Mouse (Mus musculus) MN1 (cell line): ENCODE results near the gene Cit.
A peak's percentile ranks its signal among the peaks of the same experiment; 100 is the strongest.

Source experiments
- DNase-seq: peaks from one replicate; pipeline ENCODE4 v3.0.0-alpha.2; 2016; ENCODE audit warnings: low spot score

Cit gene

DNA sequence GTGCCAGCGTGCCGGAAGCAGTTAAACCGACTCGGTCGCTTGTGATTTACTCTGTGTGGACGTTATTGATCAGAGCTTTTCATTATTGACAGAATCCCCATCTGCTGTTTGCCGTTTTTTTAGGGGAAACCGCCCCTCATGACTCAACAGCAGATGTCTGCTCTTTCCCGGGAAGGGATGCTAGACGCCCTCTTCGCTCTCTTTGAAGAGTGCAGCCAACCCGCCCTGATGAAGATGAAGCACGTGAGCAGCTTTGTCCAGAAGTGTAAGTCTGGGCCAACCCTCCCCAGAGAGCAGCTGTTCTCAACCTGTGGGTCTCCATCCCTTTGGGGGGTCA lies 5.9 kb downstream of the Cit start:
- DNase-seq = no peak

DNA sequence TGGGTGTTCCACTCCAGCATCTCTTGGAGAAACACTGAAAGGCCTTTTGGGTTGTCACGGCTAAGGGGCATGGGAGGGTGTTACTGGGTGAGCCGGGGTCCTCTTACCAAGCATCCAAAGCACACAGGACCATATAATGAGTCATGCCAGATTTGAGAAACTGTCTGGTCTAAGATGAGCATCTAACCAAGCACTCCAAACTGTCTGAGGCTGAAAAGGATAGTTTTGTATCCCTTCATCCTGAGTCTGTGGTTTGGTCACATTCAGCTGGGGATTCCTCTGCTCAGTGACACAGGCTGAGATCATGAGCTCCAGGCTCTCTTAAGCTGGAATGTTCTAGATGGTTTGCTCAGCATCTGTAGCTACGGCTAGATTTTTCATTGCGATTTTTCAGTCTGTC lies 7.4 kb downstream of the Cit start:
- DNase-seq = no peak

DNA sequence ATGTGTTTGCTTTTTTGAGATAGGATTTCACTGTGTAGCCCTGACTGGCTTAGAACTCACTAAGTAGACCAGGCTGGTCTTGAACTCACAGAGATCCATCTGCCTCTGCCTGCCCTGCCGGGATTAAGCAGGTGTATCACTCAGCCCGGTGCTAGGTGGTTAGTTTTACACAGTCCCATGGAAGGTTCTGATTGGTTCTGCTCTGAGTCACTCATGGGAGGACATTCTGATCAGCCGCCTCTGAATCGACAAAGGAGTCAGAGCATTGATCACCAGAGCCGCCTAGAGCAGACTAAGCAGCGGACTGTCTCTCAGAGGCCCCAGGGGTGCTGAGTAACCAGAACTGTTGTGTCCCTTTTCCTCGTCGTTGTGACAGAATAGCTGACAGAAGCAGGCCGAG lies 8.6 kb downstream of the Cit start:
- DNase-seq = no peak

DNA sequence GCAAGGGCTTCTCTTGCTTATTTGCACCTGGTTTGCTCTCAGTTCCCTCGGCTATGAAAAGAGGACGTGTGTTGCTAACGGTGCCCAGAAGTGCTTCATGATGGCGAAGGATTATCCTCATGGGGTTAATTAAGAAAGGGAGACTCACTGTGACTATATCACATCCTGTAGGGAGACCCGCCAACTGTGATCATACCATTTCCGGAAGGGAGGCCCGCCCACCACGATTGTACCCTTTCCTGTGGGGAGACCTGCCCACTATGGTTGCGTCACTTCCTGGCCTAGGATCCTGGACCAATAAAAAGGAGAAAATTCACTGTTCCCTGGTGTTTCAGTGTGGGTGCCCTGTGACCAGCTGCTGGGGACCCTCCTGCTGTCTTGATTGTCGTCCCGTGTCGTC lies 9.3 kb downstream of the Cit start:
- DNase-seq = no peak

DNA sequence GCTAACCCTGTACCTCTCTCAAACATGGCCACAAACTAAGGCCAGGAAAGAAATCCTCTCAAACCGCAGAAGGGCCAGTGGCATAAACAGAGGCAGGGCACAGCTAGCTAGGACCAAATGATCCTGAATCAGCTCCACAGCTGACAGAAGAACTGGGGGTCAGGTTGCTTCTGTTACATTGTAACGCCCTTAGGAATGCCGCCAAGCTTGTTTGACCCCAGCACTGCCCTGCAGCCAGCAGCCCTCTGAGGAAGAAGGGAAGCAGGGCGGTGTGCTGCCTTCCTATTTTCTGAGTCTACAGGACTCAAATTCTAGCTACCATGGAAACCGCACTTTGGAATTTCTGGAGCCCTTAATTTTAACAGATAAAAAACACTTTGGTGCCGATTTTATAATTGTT lies 13.6 kb downstream of the Cit start:
- no peak for DNase-seq

DNA sequence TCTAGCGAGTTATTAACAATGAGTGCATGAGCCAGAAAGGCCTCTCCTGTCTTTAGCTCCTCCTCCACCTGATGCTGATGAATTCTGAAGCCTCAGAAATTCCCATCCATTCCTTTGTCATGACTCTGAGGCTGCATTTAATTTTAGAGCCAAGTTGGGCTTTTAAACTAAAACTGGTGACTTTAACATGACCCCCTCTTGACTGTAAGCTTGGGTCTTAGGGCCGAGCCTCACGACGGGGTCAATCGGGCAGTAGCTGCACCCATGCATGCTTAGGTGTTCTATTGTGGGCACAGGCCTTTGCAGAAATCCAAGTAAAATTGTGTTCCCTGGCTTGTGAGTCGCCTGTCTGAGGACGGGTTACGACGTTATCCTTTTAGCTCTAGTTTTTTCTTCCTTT lies 14.4 kb downstream of the Cit start:
- DNase-seq = no peak

DNA sequence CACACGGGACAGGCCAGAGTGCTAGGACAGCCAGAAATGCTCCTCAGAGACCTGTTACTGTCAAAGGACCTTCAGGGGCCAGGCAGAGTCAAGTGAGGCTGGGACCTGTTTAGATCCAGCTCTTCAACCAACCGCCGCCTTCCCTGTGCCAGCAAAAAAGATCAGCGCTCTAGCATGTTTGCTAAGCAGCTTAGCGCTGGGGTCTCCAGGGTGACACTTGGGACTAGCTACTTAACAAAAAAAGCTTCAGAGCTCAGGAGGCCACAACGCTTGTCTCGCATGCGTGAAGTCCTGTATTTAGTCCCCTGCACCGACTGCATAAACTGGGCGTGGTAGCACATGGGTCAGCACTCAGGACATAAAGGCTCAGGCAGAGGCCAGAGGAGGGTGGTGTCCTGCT lies 16.9 kb downstream of the Cit start:
- no peak for DNase-seq

DNA sequence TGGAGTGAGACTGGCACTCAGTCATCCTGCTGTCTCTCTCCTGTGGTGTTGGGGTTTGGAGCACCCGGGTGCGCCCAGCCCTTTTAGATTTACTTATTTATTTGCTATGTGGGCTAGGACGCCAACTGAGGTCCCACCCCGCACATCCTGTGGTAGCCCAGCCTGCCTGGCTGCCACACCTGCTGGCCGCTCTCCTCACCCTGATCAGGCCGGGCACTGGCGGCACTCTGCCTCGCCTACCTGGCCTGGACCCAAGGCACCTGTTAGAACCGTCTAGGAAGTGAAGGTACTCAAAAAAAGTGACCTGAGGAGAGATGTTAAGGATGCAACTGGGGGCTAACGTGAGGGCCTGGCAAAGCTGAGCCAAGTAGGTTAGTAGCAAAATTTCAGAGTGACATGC lies 17.4 kb downstream of the Cit start:
- DNase-seq = no peak

DNA sequence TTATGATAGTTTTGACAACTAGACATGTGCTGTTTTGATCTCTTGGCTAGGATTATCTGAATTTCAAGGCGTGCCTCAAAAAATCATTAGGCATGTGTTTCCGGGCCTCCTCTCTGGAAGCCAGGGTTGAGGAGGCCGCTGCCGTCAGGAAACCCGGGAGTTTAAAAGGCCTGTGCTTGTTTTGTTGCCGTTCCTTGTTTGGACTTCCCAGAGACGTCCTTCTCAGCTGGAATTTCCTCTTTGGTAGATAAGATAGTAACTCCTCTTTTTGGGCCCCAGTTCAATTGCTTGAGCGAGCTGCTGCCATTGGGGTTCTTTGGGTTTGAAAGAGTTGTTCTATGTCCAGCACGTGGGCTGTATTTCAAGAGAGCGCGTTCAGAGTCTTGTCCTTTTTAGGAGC lies 21.2 kb downstream of the Cit start:
- no peak for DNase-seq

DNA sequence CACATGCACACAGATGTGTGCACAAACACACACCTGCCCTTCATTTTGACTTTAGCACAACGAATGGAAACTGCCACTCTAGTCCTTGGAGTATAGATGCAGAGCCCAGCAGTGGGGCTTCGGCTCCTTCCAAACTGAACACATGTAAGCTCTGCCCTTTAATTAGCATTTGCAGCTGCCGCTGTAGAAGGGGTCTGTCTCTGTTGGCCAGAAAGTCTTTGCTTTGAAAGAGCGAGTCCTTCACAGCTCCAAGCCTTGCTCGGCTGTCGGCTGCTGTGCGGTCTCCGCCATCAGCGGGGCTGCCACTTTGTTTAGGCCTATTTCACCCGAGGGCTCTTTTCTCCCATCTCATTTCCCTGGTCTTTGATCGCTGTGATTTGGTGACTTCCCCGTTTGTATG lies 23.5 kb downstream of the Cit start:
- DNase-seq = no peak

DNA sequence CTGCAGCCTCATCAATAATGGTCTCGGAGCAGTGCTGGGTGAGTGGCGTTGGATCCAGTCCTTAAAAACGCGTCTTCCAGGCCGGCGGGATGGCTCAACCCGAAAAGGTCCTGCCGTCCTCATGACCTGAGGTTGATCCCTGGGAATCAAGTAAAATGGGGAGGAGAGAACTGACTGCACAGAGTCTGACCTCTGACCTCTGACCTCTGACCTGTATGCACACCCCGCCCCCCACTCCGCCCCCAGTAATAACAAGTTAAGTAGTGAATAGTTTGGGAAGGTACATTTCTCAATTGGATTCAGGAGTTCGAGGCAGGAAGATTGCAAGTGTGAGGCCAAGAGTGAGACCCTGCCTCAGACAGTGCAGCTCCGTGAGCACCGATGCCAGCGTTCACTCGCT lies 24.1 kb downstream of the Cit start:
- no peak for DNase-seq

DNA sequence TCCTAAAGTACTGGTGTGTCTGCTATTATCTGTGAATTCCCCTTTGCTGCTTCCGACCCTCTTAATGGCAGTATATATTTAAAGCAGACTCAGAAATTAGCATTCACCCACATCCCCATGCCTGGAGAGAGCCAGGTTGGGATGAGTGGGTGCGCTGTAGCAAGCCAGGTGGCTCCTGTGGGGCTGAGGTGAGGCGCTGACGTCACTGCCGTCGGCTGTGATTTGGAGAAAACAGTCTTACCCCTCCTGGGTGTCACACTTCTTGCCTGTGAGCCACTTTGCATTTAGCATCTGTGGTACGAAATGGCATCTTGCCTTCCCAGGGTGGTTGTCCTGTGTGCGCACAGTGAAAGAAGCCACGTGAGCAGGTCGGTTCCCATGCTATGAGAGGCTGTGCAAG lies 26.1 kb downstream of the Cit start:
- no peak for DNase-seq

DNA sequence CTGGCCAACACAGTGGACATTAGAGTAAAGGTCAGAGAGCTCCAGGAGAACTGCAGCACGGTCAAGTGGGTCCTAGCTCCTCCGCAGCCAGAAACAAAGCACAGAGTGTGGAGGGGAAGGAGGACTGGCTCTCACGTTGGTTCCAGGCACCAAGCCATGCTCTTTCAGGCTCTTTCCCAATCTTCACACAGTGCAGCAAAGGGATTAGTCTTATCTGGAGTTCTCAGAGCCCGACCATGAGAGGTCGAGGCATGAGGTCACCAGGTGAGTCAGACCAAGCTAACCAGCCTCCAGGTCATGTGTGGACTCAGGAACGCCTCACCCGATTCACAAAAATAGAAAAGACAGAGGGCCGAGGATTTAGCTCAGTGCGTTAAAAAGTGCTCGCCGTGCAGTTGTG lies 27.0 kb downstream of the Cit start:
- no peak for DNase-seq

DNA sequence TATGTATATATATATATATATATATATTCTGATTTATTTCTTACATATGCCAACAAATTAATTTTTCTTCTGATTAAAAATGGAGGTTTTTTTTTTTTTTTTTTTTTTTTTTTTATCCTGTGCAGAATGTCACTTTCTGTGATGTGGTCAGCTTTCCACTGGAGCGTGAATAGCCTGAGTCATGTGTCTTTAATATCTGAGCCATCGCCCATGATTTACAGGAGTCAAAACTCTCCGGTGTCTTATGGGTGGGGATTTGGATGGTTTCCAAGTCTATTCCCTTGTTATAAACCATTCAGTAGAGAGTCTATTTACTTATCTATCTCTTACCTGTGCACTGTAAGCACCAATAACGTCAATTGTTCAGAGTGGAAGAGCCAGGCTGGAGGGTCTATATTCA lies 27.9 kb downstream of the Cit start:
- peak; percentile 30 for DNase-seq

DNA sequence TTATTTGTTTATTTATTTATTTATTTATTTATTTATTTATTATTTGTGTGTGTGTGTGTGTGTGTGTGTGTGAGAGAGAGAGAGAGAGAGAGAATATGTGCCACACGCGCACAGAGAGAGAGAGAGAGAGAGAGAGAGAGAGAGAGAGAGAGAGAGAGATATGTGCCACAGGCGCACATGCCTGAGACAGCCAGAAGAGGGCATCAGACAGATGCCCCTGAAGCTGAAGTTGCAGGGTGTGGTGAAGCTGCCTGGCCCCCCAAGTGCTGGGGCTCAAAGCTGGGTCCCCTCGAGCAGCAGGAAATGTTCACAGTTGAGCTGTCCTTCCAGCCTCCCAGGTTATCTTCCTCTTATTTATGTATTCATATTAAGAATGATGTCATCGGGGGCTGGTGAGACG lies 32.3 kb downstream of the Cit start:
- DNase-seq = no peak

DNA sequence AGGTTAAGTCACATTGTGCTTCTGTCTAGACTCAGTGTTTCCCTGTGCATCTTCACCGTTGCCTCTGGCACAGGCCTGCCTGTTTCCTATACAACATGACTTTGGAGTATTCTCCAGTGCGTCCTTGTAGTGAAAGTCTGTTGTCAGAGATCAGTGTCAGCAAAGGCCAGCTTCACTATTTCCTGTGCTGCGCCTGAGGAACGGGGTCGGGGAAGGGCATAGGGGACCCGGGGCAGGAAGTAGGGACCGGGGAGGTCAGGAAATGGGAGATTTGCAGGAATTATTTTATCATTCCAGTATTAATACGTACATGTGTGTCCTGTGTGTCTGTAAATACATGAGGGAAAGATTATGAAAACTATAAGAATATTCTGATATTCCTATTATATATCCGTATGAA lies 37.1 kb downstream of the Cit start:
- DNase-seq = no peak

DNA sequence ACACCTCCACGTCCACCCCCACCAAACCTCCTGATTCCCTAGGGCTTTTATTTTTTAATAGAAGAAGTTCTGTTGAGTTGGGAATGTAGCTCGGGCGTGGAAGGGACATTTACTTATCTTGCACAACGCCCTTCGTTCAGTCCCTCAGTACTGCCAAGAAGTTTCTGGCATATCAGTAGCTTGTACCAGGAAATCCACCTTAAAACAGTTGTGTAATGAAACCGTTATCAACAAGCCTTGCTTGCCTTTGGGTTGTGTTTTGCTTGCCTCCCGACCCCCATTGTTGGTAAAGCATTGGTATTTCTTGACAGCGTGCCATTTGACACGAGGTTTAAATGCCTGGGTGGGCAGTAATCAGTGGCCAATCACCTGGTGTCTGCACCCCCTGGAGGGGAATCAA lies 39.4 kb downstream of the Cit start:
- DNase-seq = no peak

DNA sequence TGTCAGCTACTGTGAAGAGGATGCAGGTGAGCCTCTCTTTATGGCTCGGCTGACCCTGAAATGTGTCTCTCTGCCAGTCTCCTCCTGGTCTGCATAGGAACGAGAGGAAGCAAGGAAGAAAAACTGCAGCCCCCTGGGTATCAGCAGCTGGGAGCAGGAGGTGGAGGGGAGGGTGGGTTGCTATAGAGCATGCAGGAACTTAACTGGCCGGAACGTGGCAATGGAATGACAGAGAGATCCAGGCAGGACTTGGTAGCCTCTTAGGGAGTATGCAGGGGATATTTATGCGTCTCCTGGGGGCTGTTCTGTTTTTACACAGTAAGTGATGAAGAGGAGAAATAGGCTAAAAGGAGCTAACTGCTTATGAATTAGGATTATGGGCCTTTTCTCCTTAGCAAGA lies 48.7 kb downstream of the Cit start:
- DNase-seq = no peak

DNA sequence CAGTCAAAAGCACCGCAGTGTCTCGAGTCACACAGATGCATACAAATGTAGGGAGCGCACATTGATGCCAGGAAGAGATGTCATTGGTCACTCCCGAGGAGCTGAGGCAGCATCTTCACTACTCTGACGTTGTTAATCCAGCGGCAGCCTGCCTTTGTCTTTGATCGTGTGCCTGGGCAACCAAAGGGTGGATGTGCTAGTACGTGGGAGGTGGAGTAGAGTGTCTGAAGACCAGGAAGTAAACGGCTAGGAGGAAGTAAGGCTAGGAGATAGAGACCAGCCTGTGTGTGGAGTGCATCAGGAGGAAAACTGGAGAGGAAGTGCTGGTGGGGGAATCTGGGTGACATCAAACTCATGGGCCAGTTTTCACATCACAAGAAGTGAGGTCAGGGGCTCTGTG lies 52.0 kb downstream of the Cit start:
- no peak for DNase-seq

DNA sequence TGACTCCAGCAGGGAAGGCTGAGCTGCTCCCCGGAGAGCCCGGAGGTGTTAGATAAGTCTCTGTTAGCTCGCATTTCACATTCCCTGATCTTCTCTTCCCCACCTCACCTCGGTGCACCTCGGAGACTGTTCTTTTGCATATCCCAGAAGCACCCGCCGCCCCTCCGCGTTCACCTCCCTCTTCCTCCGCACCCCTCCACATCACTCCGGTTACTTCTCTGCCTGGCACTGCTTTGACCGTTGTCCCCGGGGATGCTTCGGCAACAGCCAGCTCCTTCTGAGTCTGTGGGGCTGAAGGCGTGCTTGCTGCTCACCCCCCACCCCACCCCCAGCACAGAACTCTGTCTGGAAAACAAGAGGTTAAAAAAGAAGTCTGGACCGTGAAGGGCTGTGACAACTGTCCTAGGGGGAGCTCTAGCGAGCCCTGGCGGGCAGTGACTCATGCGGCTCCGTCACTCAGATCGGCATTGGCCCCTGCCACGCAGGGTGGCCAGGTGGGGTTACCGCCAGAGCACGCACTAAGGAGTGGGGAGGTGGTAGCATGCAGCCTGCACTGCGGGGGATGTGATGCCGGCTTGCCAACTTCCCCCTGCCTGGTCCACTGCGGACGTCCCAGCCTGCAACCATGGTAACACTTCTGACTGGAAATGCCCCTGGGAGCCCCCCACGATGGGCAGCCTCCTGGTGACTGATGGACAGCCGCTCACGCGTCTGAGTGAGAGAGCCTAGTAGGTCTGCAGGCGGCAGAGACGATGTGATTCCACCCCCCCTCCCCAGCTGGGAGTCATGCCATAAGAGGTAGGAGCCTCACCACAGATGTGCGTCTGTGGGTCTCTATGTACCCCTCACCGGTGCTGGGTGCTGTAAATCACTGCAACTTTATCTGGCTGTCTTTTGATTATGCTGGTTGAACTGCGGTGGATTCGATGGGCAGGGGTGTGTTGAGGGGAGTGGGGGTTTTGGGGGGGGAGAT lies 62.2 kb downstream of the Cit start:
- DNase-seq = peak; percentile 53

DNA sequence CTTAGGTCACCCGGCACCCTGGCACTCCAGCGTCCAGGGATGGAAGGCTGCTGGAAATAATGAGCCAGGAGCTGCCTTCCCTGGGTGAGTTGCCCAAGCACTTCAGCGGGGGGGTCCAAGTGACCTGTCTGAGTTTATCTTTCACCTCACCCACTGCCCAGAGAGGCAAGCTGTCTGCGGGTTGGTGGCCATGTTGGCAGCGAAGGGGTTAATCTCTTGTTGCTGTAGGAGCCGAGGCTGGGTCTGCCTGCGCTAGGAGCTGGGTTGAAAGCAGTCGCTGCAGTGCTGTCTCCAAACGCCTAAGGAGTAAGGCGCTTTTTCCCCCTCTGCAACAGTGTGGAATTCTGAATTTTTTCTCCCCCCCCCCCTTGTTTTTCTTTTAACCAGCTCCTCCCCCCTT lies 63.2 kb downstream of the Cit start:
- DNase-seq = peak; percentile 43

DNA sequence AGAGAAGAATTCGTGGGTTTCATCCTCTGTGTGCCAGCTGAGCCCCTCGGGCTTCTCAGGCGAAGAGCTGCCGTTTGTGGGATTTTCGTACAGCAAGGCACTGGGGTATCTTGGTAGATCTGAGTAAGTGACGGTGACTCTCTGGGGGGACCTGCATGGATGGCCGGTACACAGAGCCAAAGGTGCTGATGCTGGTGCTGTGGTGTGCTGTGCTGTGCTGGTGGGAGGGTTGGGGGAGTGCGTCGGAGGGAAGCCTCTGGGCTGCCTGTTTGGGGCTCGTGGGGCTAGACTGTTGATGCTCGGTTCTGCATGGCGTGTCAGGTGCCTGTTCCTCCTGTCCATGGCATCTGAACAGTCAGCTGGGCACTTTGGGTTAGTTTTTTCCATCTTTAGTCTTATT lies 63.6 kb downstream of the Cit start:
- DNase-seq = no peak

DNA sequence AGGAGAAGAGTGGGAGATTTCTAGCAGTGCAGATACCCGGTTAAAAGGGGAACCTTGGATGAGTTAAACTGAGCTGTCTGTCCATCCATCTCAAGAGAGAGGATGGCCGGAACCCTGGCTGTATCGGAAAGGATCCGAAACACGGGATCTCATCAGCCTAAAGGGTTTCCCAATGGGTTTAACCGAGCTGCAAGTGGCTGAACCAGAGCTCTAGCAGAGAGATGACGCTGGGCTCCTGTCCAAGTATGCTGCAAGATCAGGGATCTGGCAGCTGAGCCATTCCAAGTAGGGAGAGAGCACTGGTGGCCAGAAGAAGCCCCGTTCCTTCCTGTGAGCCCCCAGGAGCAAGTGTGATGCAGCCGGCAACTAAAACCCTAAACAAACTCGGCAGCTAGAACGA lies 64.0 kb downstream of the Cit start:
- peak; percentile 62 for DNase-seq

DNA sequence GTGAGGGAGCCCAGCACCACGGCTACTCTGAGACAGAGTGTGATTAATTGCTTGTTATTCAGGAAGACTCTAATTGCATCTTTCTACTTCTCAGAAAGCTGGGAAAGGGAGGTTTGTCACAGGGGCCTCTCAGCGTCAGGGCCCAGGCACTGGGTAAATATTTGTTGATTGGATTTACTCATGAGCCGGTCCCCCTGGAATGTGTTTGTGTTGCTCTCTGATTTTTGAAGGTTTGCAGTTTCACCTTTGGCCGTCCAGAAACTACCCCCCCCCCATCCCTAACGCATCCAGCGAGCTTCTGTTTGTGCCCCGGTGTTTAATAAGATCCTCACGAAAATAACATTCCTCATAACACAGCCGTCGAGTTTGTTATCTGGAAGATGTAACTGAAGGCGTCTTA lies 65.4 kb downstream of the Cit start:
- no peak for DNase-seq
